Mouse (Mus musculus) neural tube, embryonic 13.5 days (tissue): ENCODE results near the gene Abtb2. TPM values are rescaled to one million over a fixed set of nuclear protein-coding genes. Genes with fewer than 3 reads are reported as not detected.
"Not testable (repeated sequence)": the region's sequence is repeated elsewhere in the genome, so short reads cannot be mapped to it uniquely, and the experiment has no call there.

ENCODE experiments used
- ATAC-seq: fragments of 200-750 bp; cut with Nextera tagmentation; 2 replicates; pipeline ENCODE4 v1.8.0; 2017; ENCODE audit warnings: low read depth, mild to moderate bottlenecking, moderate TSS enrichment, moderate library complexity
- H3K27ac ChIP-seq: fragments of 300-500 bp; sonication (generic); replicated peaks from 2 replicates; pipeline ENCODE4 v1.5.1; 2015; ENCODE audit warnings: moderate library complexity, mild to moderate bottlenecking, inconsistent platforms
- H3K27me3 ChIP-seq: fragments of 300-500 bp; sonication (generic); 2 replicates; pipeline ENCODE4 v1.6.1; 2015; ENCODE audit warnings: mild to moderate bottlenecking, inconsistent platforms
- H3K36me3 ChIP-seq: fragments of 300-500 bp; sonication (generic); 2 replicates; pipeline ENCODE4 v1.6.1; 2015; ENCODE audit warnings: mild to moderate bottlenecking, inconsistent platforms
- H3K4me1 ChIP-seq: fragments of 300-500 bp; sonication (generic); replicated peaks from 2 replicates; pipeline ENCODE4 v1.6.1; 2015; ENCODE audit warnings: inconsistent platforms
- H3K4me2 ChIP-seq: fragments of 300-500 bp; sonication (generic); 2 replicates; pipeline ENCODE4 v1.6.1; 2015; ENCODE audit warnings: inconsistent platforms, mild to moderate bottlenecking, moderate library complexity
- H3K4me3 ChIP-seq: fragments of 300-500 bp; sonication (generic); 2 replicates; pipeline ENCODE4 v1.5.1; 2015; ENCODE audit warnings: mild to moderate bottlenecking, inconsistent platforms
- H3K9ac ChIP-seq: fragments of 300-500 bp; sonication (generic); 2 replicates; pipeline ENCODE4 v1.6.1; 2015; ENCODE audit warnings: moderate library complexity, mild to moderate bottlenecking, inconsistent platforms
- H3K9me3 ChIP-seq: fragments of 300-500 bp; sonication (generic); 2 replicates; pipeline ENCODE4 v1.6.1; 2016; ENCODE audit warnings: inconsistent platforms
- WGBS: fragments of 180-500 bp; shearing (Covaris S2); methylation state at CpG from one replicate; pipeline ENCODE4 v1.1.7; 2015; 5-methylcytosine and 5-hydroxymethylcytosine counted together
- polyA plus RNA-seq: library from polyadenylated mRNA; unstranded; fragments of >200 nt; fragmentation: Nextera tagmentation; extraction: Ambion mirVana; gene quantifications from 2 replicates; pipeline ENCODE4 v1.2.1, GENCODE M21; 2015

Abtb2 gene
- 12.1 and 13.2 TPM in 2 replicates for polyA plus RNA-seq

GRCm38 (mm10) chr2:103565732-103566422 is at the start of gene Abtb2:
Gene Abtb2 (plus strand): TSS chr2:103566310.
- no peaks in the 10 kb centered on the region for H3K9me3 ChIP-seq
- peak; percentile 96 for ATAC-seq
- H3K4me1 ChIP-seq: peaks cover 56% of the 10 kb centered on the region

GRCm38 (mm10) chr2:103516472-103516871 is 49.6 kb upstream of the Abtb2 start:
- Histone ChIP-seq H3K9me3 (no peaks in the 10 kb centered on the region), H3K4me1 (no peaks in the 10 kb centered on the region), H3K36me3 (no peaks in the 10 kb centered on the region), H3K4me2 (no peak overlapping the region), H3K27ac (no peak overlapping the region), H3K27me3 (no peaks in the 10 kb centered on the region), H3K9ac (no peak overlapping the region), H3K4me3 (no peak overlapping the region)
- no peak for ATAC-seq
- 73% methylated on average over 1 of the region's 1 CpGs for WGBS

More at GRCm38 (mm10) chr2:103565732-103566422, at the start of gene Abtb2:
- Histone ChIP-seq H3K36me3 (no peaks in the 10 kb centered on the region), H3K4me2 (peak within 1 kb of the TSS; percentile 98), H3K27ac (peak within 1 kb of the TSS; percentile 70), H3K27me3 (peaks cover 55% of the 10 kb centered on the region), H3K9ac (peak within 1 kb of the TSS; percentile 80), H3K4me3 (peak within 1 kb of the TSS; percentile 67)
- WGBS: 1% methylated on average over 34 of the region's 34 CpGs

GRCm38 (mm10) chr2:103525596-103525995 is 40.5 kb upstream of the Abtb2 start:
- H3K9me3 ChIP-seq: no peaks in the 10 kb centered on the region
- 88% methylated on average over 1 of the region's 1 CpGs for WGBS
- no peaks in the 10 kb centered on the region for H3K4me1 ChIP-seq
- no peak overlapping the region for H3K27ac ChIP-seq
- H3K4me2 ChIP-seq: no peak overlapping the region
- no peaks in the 10 kb centered on the region for H3K27me3 ChIP-seq
- H3K4me3 ChIP-seq: no peak overlapping the region
- H3K36me3 ChIP-seq: no peaks in the 10 kb centered on the region
- no peak overlapping the region for H3K9ac ChIP-seq
- ATAC-seq: no peak

DNA sequence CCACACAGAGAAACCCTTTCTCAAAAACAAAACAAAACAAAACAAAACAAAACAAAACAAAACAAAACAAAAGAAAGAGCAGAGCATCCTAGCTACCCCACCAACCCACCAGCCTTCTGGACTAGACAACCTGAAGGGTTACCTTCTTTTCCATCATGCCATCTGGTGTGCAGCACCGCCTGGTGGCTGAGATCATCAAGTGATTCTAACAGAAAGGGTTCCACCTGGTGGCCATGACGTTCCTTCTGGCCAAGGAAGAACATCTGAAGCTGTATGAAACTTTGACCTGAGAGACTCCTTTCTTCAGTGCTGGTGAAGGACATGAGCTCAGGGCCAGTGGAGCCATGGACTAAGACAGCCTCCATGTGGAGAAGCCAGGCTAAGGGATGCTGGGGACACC is 19.0 kb upstream of the Abtb2 start:
- WGBS: 9% methylated on average over 2 of the region's 2 CpGs
- no peak for ATAC-seq
- Histone ChIP-seq H3K4me3 (no peak overlapping the region), H3K9ac (no peak overlapping the region), H3K27ac (no peak overlapping the region), H3K27me3 (no peaks in the 10 kb centered on the region), H3K36me3 (no peaks in the 10 kb centered on the region), H3K4me1 (no peaks in the 10 kb centered on the region), H3K9me3 (no peaks in the 10 kb centered on the region), H3K4me2 (no peak overlapping the region)

DNA sequence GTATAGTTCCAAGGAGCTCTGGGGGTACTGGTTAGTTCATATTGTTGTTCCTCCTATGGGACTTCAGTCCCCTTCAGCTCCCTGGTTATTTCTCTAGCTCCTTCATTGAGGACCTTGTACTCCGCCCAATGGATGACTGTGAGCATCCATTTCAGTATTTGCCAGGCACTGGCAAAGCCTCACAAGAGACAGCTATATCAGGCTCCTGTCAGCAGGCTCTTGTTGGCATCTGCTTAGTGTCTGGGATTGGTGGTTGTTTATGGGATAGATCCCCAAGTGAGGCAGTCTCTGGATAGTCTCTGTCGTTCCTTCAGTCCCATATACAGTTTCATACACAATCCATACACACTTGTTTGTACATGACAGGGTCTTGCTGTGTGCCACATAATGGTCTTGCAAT is 15.8 kb upstream of the Abtb2 start:
- not testable (repeated sequence) for H3K27me3 ChIP-seq, H3K9me3 ChIP-seq, ATAC-seq, H3K9ac ChIP-seq, H3K4me2 ChIP-seq, H3K4me3 ChIP-seq, H3K36me3 ChIP-seq, H3K4me1 ChIP-seq, H3K27ac ChIP-seq
- 86% methylated on average over 2 of the region's 2 CpGs for WGBS

DNA sequence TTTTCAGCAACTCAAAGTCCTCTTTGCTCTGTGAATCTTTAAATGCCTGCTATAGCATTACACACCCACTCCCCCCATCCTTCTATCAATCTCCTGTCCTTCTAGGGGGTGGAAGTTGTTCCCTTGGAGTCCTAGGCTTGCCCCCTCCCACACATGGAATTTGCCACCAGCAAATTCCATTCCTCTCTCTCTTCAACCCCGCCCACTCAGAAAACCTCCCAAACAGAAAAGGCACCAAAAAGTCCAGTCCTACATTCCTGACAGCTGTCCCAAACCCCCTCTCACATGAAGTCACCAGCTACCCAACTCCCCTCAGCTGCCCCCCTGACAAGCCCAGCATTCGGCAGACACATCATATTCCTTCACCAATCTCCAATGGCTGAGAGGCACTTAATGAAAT is 12.1 kb upstream of the Abtb2 start:
- Histone ChIP-seq H3K27me3 (no peaks in the 10 kb centered on the region), H3K27ac (no peak overlapping the region), H3K4me1 (no peaks in the 10 kb centered on the region), H3K36me3 (no peaks in the 10 kb centered on the region), H3K9me3 (no peaks in the 10 kb centered on the region), H3K4me3 (no peak overlapping the region), H3K9ac (no peak overlapping the region), H3K4me2 (no peak overlapping the region)
- ATAC-seq: no peak
- WGBS: 77% methylated on average over 2 of the region's 2 CpGs

GRCm38 (mm10) chr2:103556125-103556877 is 9.8 kb upstream of the Abtb2 start:
- no peak for ATAC-seq
- no peaks in the 10 kb centered on the region for H3K4me1 ChIP-seq
- no peaks in the 10 kb centered on the region for H3K9me3 ChIP-seq
- no peak overlapping the region for H3K4me2 ChIP-seq
- 67% methylated on average over 10 of the region's 10 CpGs for WGBS
- no peaks in the 10 kb centered on the region for H3K36me3 ChIP-seq
- no peak overlapping the region for H3K9ac ChIP-seq
- H3K27ac ChIP-seq: no peak overlapping the region
- H3K27me3 ChIP-seq: peaks cover 5% of the 10 kb centered on the region; the same call in 1 of the 2 replicates
- no peak overlapping the region for H3K4me3 ChIP-seq

DNA sequence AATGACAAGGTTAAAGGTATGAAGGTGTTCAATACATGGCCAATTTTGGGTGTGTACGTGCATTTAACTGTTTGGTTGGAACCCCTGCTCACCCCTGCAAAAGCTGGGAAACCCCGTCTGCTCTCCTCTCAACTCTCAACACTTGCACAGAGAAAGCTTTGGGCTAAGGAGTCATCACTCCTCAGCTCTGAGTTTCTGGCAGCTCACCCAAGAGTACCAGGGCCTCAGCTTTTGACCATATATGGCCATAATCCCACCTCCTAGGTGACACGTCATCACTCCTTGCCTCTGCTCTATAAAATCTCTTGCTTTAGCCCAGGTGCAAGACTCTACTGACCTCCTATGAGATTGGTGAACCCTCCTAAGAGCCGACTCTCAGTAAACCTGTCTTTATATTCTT is 5.2 kb upstream of the Abtb2 start:
- Histone ChIP-seq H3K9me3 (no peaks in the 10 kb centered on the region), H3K4me1 (peaks cover 11% of the 10 kb centered on the region), H3K4me2 (no peak overlapping the region), H3K27me3 (peaks cover 34% of the 10 kb centered on the region), H3K4me3 (no peak overlapping the region), H3K36me3 (no peaks in the 10 kb centered on the region), H3K9ac (no peak overlapping the region), H3K27ac (no peak overlapping the region)
- ATAC-seq: no peak
- 80% methylated on average over 4 of the region's 4 CpGs for WGBS

GRCm38 (mm10) chr2:103564427-103565023 is 1.6 kb upstream of the Abtb2 start:
- no peak for ATAC-seq
- peaks cover 55% of the 10 kb centered on the region for H3K27me3 ChIP-seq
- 16% methylated on average over 8 of the region's 8 CpGs for WGBS
- H3K9me3 ChIP-seq: no peaks in the 10 kb centered on the region
- H3K9ac ChIP-seq: peak overlapping the region; percentile 70
- peak overlapping the region; percentile 67 for H3K4me3 ChIP-seq
- peaks cover 43% of the 10 kb centered on the region for H3K4me1 ChIP-seq
- H3K36me3 ChIP-seq: no peaks in the 10 kb centered on the region
- H3K27ac ChIP-seq: no peak overlapping the region
- H3K4me2 ChIP-seq: peak overlapping the region; percentile 98

- no peaks in the 10 kb centered on the region for H3K36me3 ChIP-seq
- no peaks in the 10 kb centered on the region for H3K9me3 ChIP-seq
- 1% methylated on average over 22 of the region's 22 CpGs for WGBS
- peak overlapping the region; percentile 67 for H3K4me3 ChIP-seq
- H3K4me1 ChIP-seq: peaks cover 49% of the 10 kb centered on the region
- peak overlapping the region; percentile 70 for H3K9ac ChIP-seq
- peaks cover 55% of the 10 kb centered on the region for H3K27me3 ChIP-seq
- H3K27ac ChIP-seq: peak overlapping the region; percentile 30
- peak; percentile 41 for ATAC-seq
- peak overlapping the region; percentile 98 for H3K4me2 ChIP-seq
These were observed 929 bp upstream of the Abtb2 start for GRCm38 (mm10) chr2:103565171-103565591.

- no peaks in the 10 kb centered on the region for H3K36me3 ChIP-seq
These were observed 258 bp downstream of the Abtb2 start for GRCm38 (mm10) chr2:103566423-103566712.

More at GRCm38 (mm10) chr2:103566423-103566712, 258 bp downstream of the Abtb2 start:
- WGBS: 0% methylated on average over 40 of the region's 40 CpGs
- Histone ChIP-seq H3K9me3 (no peaks in the 10 kb centered on the region), H3K9ac (peak overlapping the region; percentile 80), H3K4me3 (peak overlapping the region; percentile 67), H3K27me3 (peaks cover 50% of the 10 kb centered on the region), H3K4me2 (peak overlapping the region; percentile 98), H3K4me1 (peaks cover 60% of the 10 kb centered on the region), H3K27ac (peak overlapping the region; percentile 70)
- peak; percentile 57 for ATAC-seq
